Mouse (Mus musculus) kidney, embryonic 15.5 days (tissue): ENCODE results near the gene Gm7073. TPM values are rescaled to one million over a fixed set of nuclear protein-coding genes. Genes with fewer than 3 reads are reported as not detected.

Experiments
- ATAC-seq: fragments of 200-750 bp; cut with Nextera tagmentation; replicated peaks from 2 replicates; pipeline ENCODE4 v1.8.0; 2017; ENCODE audit warnings: moderate TSS enrichment; ENCODE audit not compliant: low FRiP score
- H3K27ac ChIP-seq: fragments of 300-500 bp; sonication (generic); 2 replicates; pipeline ENCODE4 v1.5.1; 2015; ENCODE audit warnings: mild to moderate bottlenecking, inconsistent platforms
- H3K27me3 ChIP-seq: fragments of 300-500 bp; sonication (generic); 2 replicates; pipeline ENCODE4 v1.6.1; 2015; ENCODE audit warnings: inconsistent platforms
- H3K36me3 ChIP-seq: fragments of 300-500 bp; sonication (generic); 2 replicates; pipeline ENCODE4 v1.6.1; 2015; ENCODE audit warnings: inconsistent platforms
- H3K4me1 ChIP-seq: fragments of 300-500 bp; sonication (generic); 2 replicates; pipeline ENCODE4 v1.6.1; 2015; ENCODE audit warnings: inconsistent platforms
- H3K4me2 ChIP-seq: fragments of 300-500 bp; sonication (generic); 2 replicates; pipeline ENCODE4 v1.6.1; 2015; ENCODE audit warnings: moderate library complexity, mild to moderate bottlenecking, inconsistent platforms
- H3K4me3 ChIP-seq: fragments of 300-500 bp; sonication (generic); replicated peaks from 2 replicates; pipeline ENCODE4 v1.5.1; 2015; ENCODE audit warnings: mild to moderate bottlenecking, inconsistent platforms
- H3K9ac ChIP-seq: fragments of 300-500 bp; sonication (generic); 2 replicates; pipeline ENCODE4 v1.6.1; 2015; ENCODE audit warnings: mild to moderate bottlenecking, inconsistent platforms
- H3K9me3 ChIP-seq: fragments of 300-500 bp; sonication (generic); replicated peaks from 2 replicates; pipeline ENCODE4 v1.6.1; 2016; ENCODE audit warnings: inconsistent platforms
- WGBS: fragments of 180-500 bp; shearing (Covaris S2); methylation state at CpG from one replicate; pipeline ENCODE4 v1.1.7; 2015; ENCODE audit warnings: mixed read lengths; 5-methylcytosine and 5-hydroxymethylcytosine counted together
- microRNA counts: library from miRNA; unstranded; fragments of <30 nt; microRNA quantifications from one replicate; lab custom pipeline; 2016
- microRNA-seq: library from miRNA; unstranded; fragments of <30 nt; microRNA quantifications from one replicate; pipeline ENCODE4, GENCODE M21; 2016
- polyA plus RNA-seq: library from polyadenylated mRNA; unstranded; fragments of >200 nt; fragmentation: Nextera tagmentation; extraction: Ambion mirVana; gene quantifications from 2 replicates; pipeline ENCODE4 v1.2.1, GENCODE M21; 2015

The Gm7073 gene
- polyA plus RNA-seq, 1 experiment from 2014 or later = not detected

- WGBS = 18% methylated on average over 2 of the region's 2 CpGs
- ATAC-seq = no peak
- no peak overlapping the region for H3K4me3 ChIP-seq
- H3K4me2 ChIP-seq = no peak overlapping the region
- H3K9me3 ChIP-seq = no peaks in the 10 kb centered on the region
- H3K36me3 ChIP-seq = no peaks in the 10 kb centered on the region
- H3K27ac ChIP-seq = no peak overlapping the region
- no peaks in the 10 kb centered on the region for H3K4me1 ChIP-seq
- no peaks in the 10 kb centered on the region for H3K27me3 ChIP-seq
- H3K9ac ChIP-seq = no peak overlapping the region
These were observed 75.3 kb downstream of the Gm7073 start for GRCm38 (mm10) chrX:60463786-60464185.

DNA sequence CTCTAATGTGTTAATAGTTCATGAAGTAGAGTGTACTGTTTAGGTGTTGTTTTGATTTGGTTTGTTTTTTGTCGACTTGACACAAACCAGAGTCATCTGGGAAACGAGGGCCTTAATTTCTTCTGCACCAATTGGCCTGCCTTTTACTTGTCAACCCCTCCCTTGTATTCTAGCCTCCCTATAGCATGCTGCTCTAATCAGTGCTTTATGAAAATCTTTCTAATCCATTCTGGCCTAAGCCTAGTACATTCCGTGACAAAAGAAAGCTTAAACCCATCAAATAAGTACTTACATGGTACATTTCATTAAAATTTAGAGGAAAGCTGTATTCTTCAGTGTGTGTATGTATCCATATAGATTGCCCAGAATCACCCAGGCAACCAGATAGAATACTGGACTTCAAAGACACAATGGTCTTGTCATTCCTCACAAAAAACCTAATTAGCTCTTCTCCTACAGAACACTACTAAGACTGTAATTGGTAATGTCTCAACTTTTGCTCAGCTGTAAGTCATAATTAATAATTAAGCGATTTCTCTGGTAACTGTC lies 124.4 kb downstream of the Gm7073 start:
- Histone ChIP-seq H3K36me3 (no peaks in the 10 kb centered on the region), H3K9ac (no peak overlapping the region), H3K4me1 (no peaks in the 10 kb centered on the region), H3K4me3 (no peak overlapping the region), H3K27ac (no peak overlapping the region), H3K27me3 (no peaks in the 10 kb centered on the region), H3K9me3 (no peaks in the 10 kb centered on the region), H3K4me2 (no peak overlapping the region)
- no peak for ATAC-seq
- WGBS = 65% methylated on average over 4 of the region's 4 CpGs

DNA sequence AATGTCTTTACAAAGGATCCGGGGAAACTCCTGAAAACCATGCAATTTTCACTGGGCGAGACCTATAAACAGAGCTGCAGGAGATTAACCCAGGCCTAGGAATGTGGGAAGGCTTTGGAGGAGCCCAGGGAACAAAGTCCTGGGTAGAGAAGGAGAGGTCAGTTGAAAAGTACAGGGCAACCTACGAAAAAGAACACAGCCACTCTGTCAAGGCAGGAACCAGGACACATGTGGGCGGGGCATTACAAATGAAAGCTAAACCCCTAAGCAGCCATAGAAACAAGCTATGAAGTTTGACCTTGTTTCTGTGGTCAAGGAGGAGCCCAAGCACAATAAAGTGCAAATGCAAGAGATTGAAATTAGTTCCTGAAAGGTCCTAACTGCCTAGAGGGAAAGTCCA lies 133.4 kb downstream of the Gm7073 start:
- no peak overlapping the region for H3K9ac ChIP-seq
- no peaks in the 10 kb centered on the region for H3K36me3 ChIP-seq
- WGBS = 72% methylated on average over 4 of the region's 4 CpGs
- no peaks in the 10 kb centered on the region for H3K27me3 ChIP-seq
- no peaks in the 10 kb centered on the region for H3K9me3 ChIP-seq
- no peak overlapping the region for H3K27ac ChIP-seq
- H3K4me2 ChIP-seq = no peak overlapping the region
- H3K4me1 ChIP-seq = 0 out of 2 replicates have a peak, but pooled peaks cover 3% of the 10 kb centered on the region
- ATAC-seq = no peak
- no peak overlapping the region for H3K4me3 ChIP-seq

GRCm38 (mm10) chrX:60404668-60405044 lies 134.4 kb downstream of the Gm7073 start:
- Histone ChIP-seq H3K27me3 (no peaks in the 10 kb centered on the region), H3K4me3 (peak overlapping the region; percentile 68), H3K4me2 (peak overlapping the region; percentile 50), H3K9ac (peak overlapping the region; percentile 72), H3K27ac (peak overlapping the region; percentile 94), H3K9me3 (no peaks in the 10 kb centered on the region), H3K36me3 (no peaks in the 10 kb centered on the region), H3K4me1 (0 out of 2 replicates have a peak, but pooled peaks cover 3% of the 10 kb centered on the region)
- WGBS = 14% methylated on average over 17 of the region's 17 CpGs
- peak; percentile 96 for ATAC-seq

DNA sequence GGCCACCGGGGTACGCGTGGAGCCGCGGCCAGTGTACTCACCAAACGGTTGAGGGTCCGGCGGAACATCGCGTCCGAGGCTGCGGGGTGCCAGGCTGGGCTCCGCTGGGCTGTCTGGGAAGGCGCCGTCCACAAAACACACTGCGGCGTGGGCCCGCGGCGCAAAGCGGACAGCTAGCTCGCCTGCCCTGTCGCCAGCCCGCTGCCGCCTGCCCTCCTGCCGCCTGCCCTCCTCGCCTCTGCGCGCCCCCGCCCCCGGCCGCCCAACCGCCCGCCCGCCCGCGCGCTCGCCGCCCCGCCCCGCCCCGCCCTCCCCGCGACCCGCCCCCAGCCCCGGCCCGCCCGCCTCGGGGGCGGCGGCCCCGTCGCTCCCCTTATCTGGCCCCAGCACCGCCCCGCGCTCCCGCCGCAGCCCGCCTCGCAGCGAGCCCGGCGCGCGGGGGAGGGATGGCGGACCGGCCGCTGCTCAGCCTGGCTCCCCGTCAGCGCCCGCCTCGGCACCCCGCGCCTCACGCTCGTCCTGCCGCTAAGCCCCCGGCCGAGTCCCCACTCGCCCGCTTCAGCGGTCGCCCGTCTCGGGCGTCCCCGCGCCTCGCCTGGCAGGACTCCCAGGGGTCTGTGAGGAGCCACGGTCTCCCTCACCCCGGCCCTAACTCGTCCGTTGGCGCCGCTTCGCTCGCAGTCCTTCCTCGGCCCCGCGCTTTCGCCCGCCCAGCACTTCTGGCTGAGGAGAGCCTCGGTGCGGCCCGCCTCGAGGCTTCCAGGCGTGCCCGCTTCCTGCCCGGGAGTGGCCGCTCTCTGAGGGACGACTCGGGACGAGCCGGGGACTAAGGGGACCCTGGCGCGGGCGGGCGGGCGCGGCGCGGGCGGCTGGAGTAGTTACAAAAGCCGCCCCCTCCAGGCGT lies 135.0 kb downstream of the Gm7073 start:
- Histone ChIP-seq H3K4me1 (0 out of 2 replicates have a peak, but pooled peaks cover 3% of the 10 kb centered on the region), H3K9me3 (no peaks in the 10 kb centered on the region), H3K9ac (peak overlapping the region; percentile 72), H3K27ac (peak overlapping the region; percentile 94), H3K36me3 (no peaks in the 10 kb centered on the region), H3K27me3 (no peaks in the 10 kb centered on the region), H3K4me3 (peak overlapping the region; percentile 68), H3K4me2 (peak overlapping the region; percentile 65)
- ATAC-seq = peak; percentile 87
- WGBS = 21% methylated on average over 67 of the region's 126 CpGs

GRCm38 (mm10) chrX:60403062-60403763 lies 135.8 kb downstream of the Gm7073 start:
- ATAC-seq = peak; percentile 47
- H3K9me3 ChIP-seq = no peaks in the 10 kb centered on the region
- no peaks in the 10 kb centered on the region for H3K27me3 ChIP-seq
- H3K36me3 ChIP-seq = no peaks in the 10 kb centered on the region
- 0 out of 2 replicates have a peak, but pooled peaks cover 3% of the 10 kb centered on the region for H3K4me1 ChIP-seq
- peak overlapping the region; percentile 65 for H3K4me2 ChIP-seq
- H3K27ac ChIP-seq = 0 out of 2 replicates have a peak overlapping the region, but pooled peaks have one; percentile 13
- 23% methylated on average over 38 of the region's 46 CpGs for WGBS
- H3K4me3 ChIP-seq = peak overlapping the region; percentile 68
- peak overlapping the region; percentile 54 for H3K9ac ChIP-seq

- ATAC-seq = no peak
- WGBS = 87% methylated on average over 4 of the region's 4 CpGs
- Histone ChIP-seq H3K27me3 (no peaks in the 10 kb centered on the region), H3K27ac (no peak overlapping the region), H3K4me2 (no peak overlapping the region), H3K36me3 (no peaks in the 10 kb centered on the region), H3K9me3 (no peaks in the 10 kb centered on the region), H3K4me1 (no peaks in the 10 kb centered on the region), H3K9ac (no peak overlapping the region), H3K4me3 (no peak overlapping the region)
These were observed 144.8 kb downstream of the Gm7073 start for GRCm38 (mm10) chrX:60394292-60394691.

DNA sequence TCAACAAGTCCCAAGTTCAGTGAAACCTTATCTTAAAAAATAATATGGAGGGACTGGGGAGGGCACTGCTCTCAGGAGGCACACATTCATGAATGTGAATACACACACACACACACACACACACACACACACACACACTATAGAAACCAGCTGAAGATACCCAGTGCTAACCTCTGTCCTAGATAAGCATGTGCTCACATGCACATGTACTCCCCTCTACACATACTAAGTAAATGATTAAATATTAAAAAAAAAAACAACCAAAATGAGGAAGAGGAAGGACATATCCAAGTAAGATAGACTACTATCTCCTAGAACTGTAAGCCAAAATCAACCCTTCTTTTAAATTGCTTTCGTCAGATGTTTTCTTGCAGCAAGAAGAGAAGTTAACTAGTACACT lies 152.2 kb downstream of the Gm7073 start:
- no peaks in the 10 kb centered on the region for H3K27me3 ChIP-seq
- no peaks in the 10 kb centered on the region for H3K36me3 ChIP-seq
- H3K4me2 ChIP-seq = no peak overlapping the region
- H3K4me1 ChIP-seq = no peaks in the 10 kb centered on the region
- 86% methylated on average over 1 of the region's 1 CpGs for WGBS
- no peak for ATAC-seq
- H3K27ac ChIP-seq = no peak overlapping the region
- H3K4me3 ChIP-seq = no peak overlapping the region
- H3K9me3 ChIP-seq = no peaks in the 10 kb centered on the region
- no peak overlapping the region for H3K9ac ChIP-seq

MicroRNA genes within 50 kb of the gene (microRNA counts, 519-probe panel; counts per million panel counts)
- microRNA mmu-miR-505 (lab: Ali Mortazavi, UCI) = 2,378 counts per million, percentile 34 among the panel's probes with 10 or more counts

Small RNAs within 50 kb of the gene (microRNA-seq; reads per million reads assigned to microRNA genes)
- gene Mir505 = 60.4 reads per million, percentile 52 among the genes with 10 or more reads in this experiment

Other genes with a start within 250 kb of the Gm7073 start
- gene Atp11c, start 53.4 kb upstream of the Gm7073 start, polyA plus RNA-seq = 10.1 TPM in 2 replicates